Mouse (Mus musculus) bone marrow, adult 2 months (tissue): ENCODE data around the gene Tbx4.

Experiments
- CTCF ChIP-seq: fragments of 200-500 bp; IDR thresholded peaks from 2 replicates; pipeline ENCODE4 v1.5.1; 2011; ENCODE audit warnings: low read length, control low read depth; ENCODE audit not compliant: control insufficient read depth, insufficient read depth
- POLR2A ChIP-seq: fragments of 200-500 bp; IDR thresholded peaks from 2 replicates; pipeline ENCODE4 v1.6.1; 2011; ENCODE audit warnings: low read depth, mild to moderate bottlenecking, control low read depth, low read length, borderline replicate concordance; ENCODE audit not compliant: control insufficient read depth

GRCm38 (mm10) chr11:85926287-85926764 is 40.1 kb downstream of the Tbx4 start:
- TF ChIP-seq CTCF (no peak), POLR2A (no peak)
